Mouse (Mus musculus): ENCODE results near the gene Stum.
"Not testable (repeated sequence)": the region's sequence is repeated elsewhere in the genome, so short reads cannot be mapped to it uniquely, and the experiment has no call there.

The Stum gene

GRCm38 (mm10) chr1:180483399-180484291 lies at the start of gene Stum:
Stum (minus strand) TSS chr1:180483504.
- peak; percentile 87 for DNase-seq (ENCODE audit: low read depth, low spot score)

GRCm38 (mm10) chr1:180532671-180533070 lies 49.4 kb upstream of the Stum start:
- no peak for DNase-seq (ENCODE audit: low read depth, low spot score)

DNA sequence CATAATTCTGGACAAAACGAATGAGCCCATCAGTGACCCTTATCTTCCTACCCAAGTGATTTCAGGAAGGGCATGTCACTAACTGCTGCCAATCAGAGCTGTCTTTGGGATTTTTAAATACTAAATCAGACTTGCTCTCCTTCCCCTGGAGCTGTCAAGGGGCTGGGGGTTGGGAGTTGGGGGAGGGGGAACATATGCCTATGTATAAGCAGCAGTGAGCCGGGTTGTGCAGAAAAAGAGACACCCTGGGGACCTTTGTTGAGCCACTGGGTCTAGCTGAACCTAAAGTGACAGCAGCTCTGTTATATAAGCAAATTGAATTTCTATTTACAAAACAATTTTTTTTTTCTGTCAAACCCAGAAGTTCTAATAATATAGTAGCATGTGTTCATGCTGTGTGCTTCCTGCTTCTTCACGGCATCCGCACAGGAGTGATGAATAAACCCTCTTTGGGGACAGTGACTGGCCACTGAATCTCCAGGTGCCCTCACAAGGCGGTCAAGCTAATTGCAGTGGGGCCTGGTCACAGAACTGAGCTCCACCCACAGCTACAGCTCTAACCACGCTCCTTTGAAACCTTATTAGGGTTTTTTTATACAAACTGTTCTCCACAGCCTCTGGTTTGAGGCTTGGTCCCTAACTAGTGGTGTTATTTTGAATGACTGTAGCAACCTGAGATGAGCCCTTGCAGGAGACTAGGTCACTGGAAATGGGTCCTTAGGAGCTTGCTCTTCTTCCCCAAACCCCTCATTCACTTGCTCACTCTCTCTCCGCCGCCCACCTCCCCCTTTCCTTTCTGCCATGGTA lies 47.4 kb upstream of the Stum start:
- no peak for DNase-seq (ENCODE audit: low read depth, low spot score)

DNA sequence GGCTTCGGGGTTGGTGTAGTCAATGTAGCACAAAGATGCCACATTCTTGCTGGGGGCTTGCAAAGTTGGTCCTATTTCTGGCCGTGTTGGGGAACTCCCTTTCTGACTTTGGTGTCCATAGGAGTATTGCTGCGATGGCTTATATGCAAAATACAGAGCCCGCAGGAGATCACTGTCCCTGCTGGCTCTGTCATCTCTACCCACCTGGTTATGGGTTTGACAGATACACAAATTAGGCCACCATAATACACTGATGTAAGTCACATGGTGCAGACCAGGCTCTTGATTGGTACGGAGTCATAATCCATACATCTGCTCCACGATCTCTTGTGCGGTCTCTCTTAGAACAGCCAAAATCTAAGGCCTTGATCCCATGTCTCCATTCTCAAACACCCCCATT lies 46.5 kb upstream of the Stum start:
- DNase-seq (ENCODE audit: low read depth, low spot score): no peak

GRCm38 (mm10) chr1:180525301-180525700 lies 42.0 kb upstream of the Stum start:
- no peak for DNase-seq (ENCODE audit: low read depth, low spot score)

- DNase-seq (ENCODE audit: low read depth, low spot score): no peak
Measured at GRCm38 (mm10) chr1:180523320-180523719, 40.0 kb upstream of the Stum start.

DNA sequence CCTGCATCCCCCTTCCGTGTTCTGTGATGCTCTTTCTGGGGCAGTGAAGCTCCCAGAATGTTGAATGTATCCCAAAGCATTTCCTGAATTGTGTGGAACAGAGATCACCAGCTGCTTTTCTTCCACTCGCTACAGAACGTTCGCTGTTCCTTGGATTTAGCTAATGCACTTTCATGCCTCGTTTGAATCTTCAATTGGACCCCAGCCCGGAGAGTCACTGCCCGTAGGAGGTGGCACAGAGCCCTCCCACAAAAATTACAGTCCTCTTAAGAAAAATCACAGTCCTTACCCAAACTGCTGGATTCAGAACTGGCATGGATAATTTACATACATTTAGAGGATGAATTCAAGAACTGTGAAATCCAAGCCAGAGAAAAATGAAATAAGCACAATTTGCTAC lies 36.9 kb upstream of the Stum start:
- DNase-seq (ENCODE audit: low read depth, low spot score): no peak

- DNase-seq (ENCODE audit: low read depth, low spot score): no peak
Measured at GRCm38 (mm10) chr1:180519520-180519919, 36.2 kb upstream of the Stum start.

DNA sequence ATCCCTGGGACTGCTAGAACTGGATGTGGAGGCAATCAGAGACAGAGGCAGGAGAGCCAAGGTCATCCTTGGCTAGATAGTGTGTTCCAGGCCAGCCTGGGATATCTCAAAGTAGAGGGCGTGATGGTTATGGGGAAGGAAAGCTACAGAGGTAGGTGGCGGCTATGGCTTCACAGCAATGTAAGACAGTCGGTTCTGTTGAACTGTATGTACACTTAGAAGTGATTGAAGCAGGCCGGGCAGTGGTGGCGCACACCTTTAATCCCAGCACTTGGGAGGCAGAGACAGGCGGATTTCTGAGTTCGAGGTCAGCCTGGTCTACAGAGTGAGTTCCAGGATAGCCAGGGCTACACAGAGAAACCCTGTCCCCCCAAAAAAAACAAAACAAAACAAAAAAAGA lies 35.6 kb upstream of the Stum start:
- DNase-seq (ENCODE audit: low read depth, low spot score): not testable (repeated sequence)

- DNase-seq (ENCODE audit: low read depth, low spot score): no peak
Measured at GRCm38 (mm10) chr1:180518412-180518811, 35.1 kb upstream of the Stum start.

- DNase-seq (ENCODE audit: low read depth, low spot score): no peak
Measured at GRCm38 (mm10) chr1:180517390-180518054, 34.2 kb upstream of the Stum start.

GRCm38 (mm10) chr1:180514077-180514476 lies 30.8 kb upstream of the Stum start:
- no peak for DNase-seq (ENCODE audit: low read depth, low spot score)

- no peak for DNase-seq (ENCODE audit: low read depth, low spot score)
Measured at GRCm38 (mm10) chr1:180510879-180511278, 27.6 kb upstream of the Stum start.

DNA sequence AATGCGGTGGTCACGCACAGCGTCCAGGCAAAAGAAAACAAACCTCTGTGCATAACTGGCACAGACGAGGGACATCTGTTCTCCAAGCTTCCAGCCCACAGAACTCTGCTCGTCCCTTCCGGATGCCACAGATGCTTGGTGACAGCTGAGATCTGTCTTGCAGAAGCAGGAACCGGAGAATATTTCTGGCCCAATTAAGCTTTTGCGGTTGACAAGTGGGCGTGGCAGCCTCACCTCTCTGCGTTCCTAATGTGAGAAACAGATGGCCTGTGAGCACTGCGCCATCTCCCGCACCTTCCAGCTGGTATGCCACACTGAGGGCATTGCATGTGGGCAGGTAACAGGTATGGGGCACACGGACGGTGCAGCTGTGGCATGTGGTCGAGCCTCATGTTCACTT lies 27.1 kb upstream of the Stum start:
- peak; percentile 13 for DNase-seq (ENCODE audit: low read depth, low spot score)

- DNase-seq (ENCODE audit: low read depth, low spot score): no peak
Measured at GRCm38 (mm10) chr1:180508662-180509061, 25.4 kb upstream of the Stum start.

GRCm38 (mm10) chr1:180507291-180507791 lies 24.0 kb upstream of the Stum start:
- no peak for DNase-seq (ENCODE audit: low read depth, low spot score)

DNA sequence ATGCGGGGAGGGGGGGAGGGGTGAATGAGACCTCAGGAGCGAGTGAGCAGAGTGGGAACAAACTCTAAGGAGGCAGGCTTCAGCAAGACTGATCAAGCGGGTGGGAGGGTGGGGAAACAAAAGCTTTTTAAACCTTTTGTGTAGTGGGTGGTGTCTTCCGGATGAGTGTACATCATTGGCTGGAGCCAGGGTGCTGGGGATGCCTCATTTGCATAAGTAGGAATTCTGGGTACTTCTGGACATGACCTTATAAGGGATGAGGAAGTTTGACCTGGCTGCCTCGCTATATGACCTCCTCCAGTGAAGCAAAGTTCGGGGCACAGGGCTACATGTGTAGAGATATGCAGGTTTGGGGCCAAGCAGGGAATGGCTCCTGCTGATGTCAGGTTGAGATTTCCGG lies 23.0 kb upstream of the Stum start:
- no peak for DNase-seq (ENCODE audit: low read depth, low spot score)

- no peak for DNase-seq (ENCODE audit: low read depth, low spot score)
Measured at GRCm38 (mm10) chr1:180504899-180505298, 21.6 kb upstream of the Stum start.

- no peak for DNase-seq (ENCODE audit: low read depth, low spot score)
Measured at GRCm38 (mm10) chr1:180503484-180503883, 20.2 kb upstream of the Stum start.

DNA sequence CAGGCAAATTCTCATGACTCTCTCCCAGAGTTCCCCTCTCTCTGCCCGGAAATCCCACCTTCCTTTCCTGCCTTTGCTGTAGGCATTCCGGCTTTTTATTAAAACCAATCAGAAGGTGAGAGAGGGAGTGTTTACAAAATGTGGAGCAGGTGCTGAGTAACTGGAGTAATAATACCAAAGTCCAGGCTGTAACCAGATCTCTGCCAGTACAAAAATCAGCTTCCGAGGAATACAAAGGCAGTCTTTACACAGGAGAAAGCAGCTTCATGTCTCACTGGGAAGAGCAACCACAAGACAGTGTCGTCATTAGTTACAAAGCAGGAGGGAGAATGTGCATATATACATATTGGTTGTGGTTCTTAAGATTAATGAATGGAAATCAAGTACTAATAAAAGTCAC lies 19.3 kb upstream of the Stum start:
- peak; percentile 16 for DNase-seq (ENCODE audit: low read depth, low spot score)

DNA sequence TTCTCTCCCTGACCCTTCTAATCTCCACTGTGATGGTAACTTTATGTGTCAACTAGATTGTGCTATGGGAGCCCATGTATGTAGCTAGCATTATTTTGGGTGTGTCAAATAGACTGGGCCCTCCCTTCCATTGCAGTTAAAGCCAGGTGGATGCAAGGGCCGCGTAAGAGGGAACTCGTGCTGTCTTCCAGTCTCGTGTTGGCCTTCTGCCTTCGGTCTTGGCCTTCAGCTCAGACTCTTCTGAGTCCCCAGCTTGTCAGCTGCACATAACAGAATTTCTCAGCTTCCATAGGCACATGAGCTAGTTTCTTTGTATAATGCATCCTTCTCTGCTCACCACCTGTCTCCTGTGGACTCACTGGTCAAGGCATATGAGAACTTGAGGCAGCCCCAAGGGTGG lies 17.3 kb upstream of the Stum start:
- no peak for DNase-seq (ENCODE audit: low read depth, low spot score)

DNA sequence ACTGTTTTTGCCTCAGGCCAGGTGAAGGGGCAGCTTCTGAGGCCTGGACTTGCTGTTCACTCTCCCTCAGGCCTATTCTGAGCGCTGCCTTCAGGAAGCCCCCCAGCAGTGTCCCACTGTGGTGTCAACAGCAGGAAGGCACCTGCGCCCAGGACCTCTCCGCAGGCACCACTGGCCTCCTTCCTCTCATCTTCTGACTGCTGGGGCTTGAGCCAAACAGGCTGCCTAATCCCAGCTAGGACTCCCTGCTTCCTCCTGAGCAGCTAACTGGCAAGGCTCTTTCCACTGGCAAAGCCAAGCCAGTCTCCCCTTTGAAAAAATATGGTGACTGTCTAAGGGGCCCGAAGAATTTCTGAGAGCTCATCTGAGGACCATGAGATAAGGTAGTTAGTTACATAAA lies 16.9 kb upstream of the Stum start:
- DNase-seq (ENCODE audit: low read depth, low spot score): no peak

Data from forelimb bud, embryonic 11.5 days (tissue).